Mouse (Mus musculus) limb, embryonic 12.5 days (tissue): ENCODE measurements around the gene Osbpl11. TPM values are rescaled to one million over a fixed set of nuclear protein-coding genes. Genes with fewer than 3 reads are reported as not detected.

Source experiments
- ATAC-seq: fragments of 200-750 bp; cut with Nextera tagmentation; 2 replicates; pipeline ENCODE4 v1.8.0; 2017; ENCODE audit warnings: low read depth, moderate TSS enrichment; ENCODE audit not compliant: insufficient number of reproducible peaks, insufficient read depth, low FRiP score, low TSS enrichment
- H3K27ac ChIP-seq: fragments of 300-500 bp; sonication (generic); 2 replicates; pipeline ENCODE4 v1.5.1; 2016; ENCODE audit warnings: mild to moderate bottlenecking, moderate library complexity
- H3K27me3 ChIP-seq: fragments of 300-500 bp; sonication (generic); 2 replicates; pipeline ENCODE4 v1.6.1; 2016; ENCODE audit warnings: mild to moderate bottlenecking, moderate library complexity
- H3K36me3 ChIP-seq: fragments of 300-500 bp; sonication (generic); 2 replicates; pipeline ENCODE4 v1.6.1; 2016; ENCODE audit warnings: mild to moderate bottlenecking, moderate library complexity
- H3K4me1 ChIP-seq: fragments of 300-500 bp; sonication (generic); replicated peaks from 2 replicates; pipeline ENCODE4 v1.6.1; 2016
- H3K4me2 ChIP-seq: fragments of 300-500 bp; sonication (generic); 2 replicates; pipeline ENCODE4 v1.6.1; 2016; ENCODE audit warnings: mild to moderate bottlenecking, moderate library complexity
- H3K4me3 ChIP-seq: fragments of 300-500 bp; sonication (generic); replicated peaks from 2 replicates; pipeline ENCODE4 v1.5.1; 2016; ENCODE audit warnings: mild to moderate bottlenecking
- H3K9ac ChIP-seq: fragments of 300-500 bp; sonication (generic); replicated peaks from 2 replicates; pipeline ENCODE4 v1.6.1; 2016; ENCODE audit warnings: mild to moderate bottlenecking, moderate library complexity
- H3K9me3 ChIP-seq: fragments of 300-500 bp; sonication (generic); 2 replicates; pipeline ENCODE4 v1.6.1; 2016; ENCODE audit warnings: mild to moderate bottlenecking, moderate library complexity
- WGBS: fragments of 180-500 bp; shearing (Covaris S2); methylation state at CpG from one replicate; pipeline ENCODE4 v1.1.7; 2016; 5-methylcytosine and 5-hydroxymethylcytosine counted together
- polyA plus RNA-seq: library from polyadenylated mRNA; unstranded; fragments of >200 nt; fragmentation: Nextera tagmentation; extraction: Ambion mirVana; gene quantifications from 2 replicates; pipeline ENCODE4 v1.2.1, GENCODE M21; 2016

Osbpl11 gene
- polyA plus RNA-seq, 1 experiment from 2014 or later: 28.4 TPM

GRCm38 (mm10) chr16:33267616-33268253 lies 82.9 kb downstream of the Osbpl11 start:
- H3K36me3 ChIP-seq: peaks cover 79% of the 10 kb centered on the region
- WGBS: 87% methylated on average over 9 of the region's 9 CpGs
- H3K9ac ChIP-seq: no peak overlapping the region
- H3K27me3 ChIP-seq: no peaks in the 10 kb centered on the region
- H3K27ac ChIP-seq: no peak overlapping the region
- ATAC-seq: no peak
- H3K4me1 ChIP-seq: no peaks in the 10 kb centered on the region
- no peak overlapping the region for H3K4me2 ChIP-seq
- H3K4me3 ChIP-seq: no peak overlapping the region
- no peaks in the 10 kb centered on the region for H3K9me3 ChIP-seq

- H3K27ac ChIP-seq: no peak overlapping the region
- no peak for ATAC-seq
- H3K4me1 ChIP-seq: no peaks in the 10 kb centered on the region
- H3K4me3 ChIP-seq: no peak overlapping the region
- 91% methylated on average over 4 of the region's 4 CpGs for WGBS
- H3K9ac ChIP-seq: no peak overlapping the region
- H3K27me3 ChIP-seq: no peaks in the 10 kb centered on the region
- no peaks in the 10 kb centered on the region for H3K9me3 ChIP-seq
- H3K4me2 ChIP-seq: no peak overlapping the region
- H3K36me3 ChIP-seq: peaks cover 72% of the 10 kb centered on the region
These were observed 87.0 kb downstream of the Osbpl11 start for GRCm38 (mm10) chr16:33271824-33272223.

- no peaks in the 10 kb centered on the region for H3K9me3 ChIP-seq
- H3K27ac ChIP-seq: no peak overlapping the region
- H3K4me1 ChIP-seq: no peaks in the 10 kb centered on the region
- WGBS: 94% methylated on average over 1 of the region's 1 CpGs
- no peak overlapping the region for H3K9ac ChIP-seq
- H3K4me3 ChIP-seq: no peak overlapping the region
- H3K36me3 ChIP-seq: peaks cover 84% of the 10 kb centered on the region
- H3K27me3 ChIP-seq: no peaks in the 10 kb centered on the region
- ATAC-seq: no peak
- H3K4me2 ChIP-seq: no peak overlapping the region
These were observed 98.2 kb downstream of the Osbpl11 start for GRCm38 (mm10) chr16:33283079-33283478.

GRCm38 (mm10) chr16:33288536-33288935 lies 103.7 kb downstream of the Osbpl11 start:
- Histone ChIP-seq H3K4me3 (no peak overlapping the region), H3K27me3 (no peaks in the 10 kb centered on the region), H3K4me2 (no peak overlapping the region), H3K9ac (no peak overlapping the region), H3K27ac (no peak overlapping the region), H3K9me3 (peaks cover 12% of the 10 kb centered on the region), H3K36me3 (peaks cover 89% of the 10 kb centered on the region), H3K4me1 (no peaks in the 10 kb centered on the region)
- 80% methylated on average over 9 of the region's 9 CpGs for WGBS
- ATAC-seq: no peak

DNA sequence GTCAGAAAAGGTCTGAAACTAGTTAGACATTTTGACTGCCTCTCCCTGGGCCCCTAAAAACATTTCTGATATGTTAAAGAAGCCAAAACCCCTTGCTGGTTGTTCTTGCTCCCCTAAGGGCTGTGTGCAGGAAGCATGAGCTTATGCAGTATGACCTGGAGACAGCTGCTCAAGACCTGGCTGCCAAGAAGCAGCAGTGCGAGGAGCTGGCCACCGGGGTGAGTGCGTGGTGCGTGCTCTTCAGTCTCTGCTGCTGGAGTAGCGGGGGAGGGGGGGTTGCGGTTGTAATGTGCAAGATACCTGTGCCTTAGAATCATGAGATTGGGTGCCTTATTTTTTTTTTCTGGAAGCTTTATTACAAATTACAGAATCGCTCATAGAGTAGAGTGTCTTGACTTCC lies 105.1 kb downstream of the Osbpl11 start:
- Histone ChIP-seq H3K9me3 (peaks cover 12% of the 10 kb centered on the region), H3K9ac (no peak overlapping the region), H3K36me3 (peaks cover 98% of the 10 kb centered on the region), H3K27me3 (no peaks in the 10 kb centered on the region), H3K4me1 (no peaks in the 10 kb centered on the region), H3K4me2 (no peak overlapping the region), H3K4me3 (no peak overlapping the region), H3K27ac (no peak overlapping the region)
- no peak for ATAC-seq
- 86% methylated on average over 7 of the region's 7 CpGs for WGBS

- H3K4me2 ChIP-seq: no peak overlapping the region
- no peaks in the 10 kb centered on the region for H3K27me3 ChIP-seq
- ATAC-seq: no peak
- peaks cover 99% of the 10 kb centered on the region for H3K36me3 ChIP-seq
- H3K4me3 ChIP-seq: no peak overlapping the region
- no peak overlapping the region for H3K27ac ChIP-seq
- 97% methylated on average over 7 of the region's 7 CpGs for WGBS
- H3K9ac ChIP-seq: no peak overlapping the region
- H3K9me3 ChIP-seq: peaks cover 12% of the 10 kb centered on the region
- no peaks in the 10 kb centered on the region for H3K4me1 ChIP-seq
These were observed 107.4 kb downstream of the Osbpl11 start for GRCm38 (mm10) chr16:33292241-33292640.

Other genes with a start within 250 kb of the Osbpl11 start
- 2.2 and 2.4 TPM in 2 replicates for gene Iqcg, start 128.9 kb upstream of the Osbpl11 start, polyA plus RNA-seq
- 970 and 1,024 TPM in 2 replicates for gene Rpl35a, start 128.6 kb upstream of the Osbpl11 start, polyA plus RNA-seq
- gene Lmln, start 122.5 kb upstream of the Osbpl11 start, polyA plus RNA-seq: 3.6 TPM in 2 replicates
- gene Snx4, start 66.4 kb downstream of the Osbpl11 start, polyA plus RNA-seq: 71.4 and 80.7 TPM in 2 replicates
- 60.9 and 66.4 TPM in 2 replicates for gene Zfp148, start 195.8 kb downstream of the Osbpl11 start, polyA plus RNA-seq